Mouse (Mus musculus) kidney, adult 8-10 months (tissue): Measurements from ENCODE around the gene Sec23b.

Experiments
- DNase-seq, 2 experiments: peaks; one replicate each; pipeline ENCODE4 v3.0.0; 2022

Sec23b gene

DNA sequence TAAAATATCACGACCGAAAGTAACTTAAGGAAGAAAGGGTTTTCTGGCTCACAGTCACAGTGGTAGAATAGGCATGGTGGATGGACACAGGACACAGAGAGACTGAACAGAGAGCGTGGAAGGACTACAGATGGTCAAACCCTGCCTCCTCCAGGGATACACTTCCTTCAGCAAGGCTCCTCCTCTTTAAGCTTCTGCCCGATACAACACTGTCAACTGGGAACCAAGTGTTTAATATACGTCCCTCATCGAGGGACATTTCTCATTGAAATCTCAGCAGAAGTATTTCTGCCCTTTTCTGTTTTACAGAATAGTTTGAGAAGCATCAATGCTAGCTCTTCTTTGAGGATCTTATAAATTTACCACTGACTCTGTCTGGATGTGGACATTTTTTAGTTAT lies 57.9 kb downstream of the Sec23b start:
- DNase-seq, result no peak

- DNase-seq, result no peak
Measured at GRCm38 (mm10) chr2:144617074-144617874, 61.2 kb downstream of the Sec23b start.

DNA sequence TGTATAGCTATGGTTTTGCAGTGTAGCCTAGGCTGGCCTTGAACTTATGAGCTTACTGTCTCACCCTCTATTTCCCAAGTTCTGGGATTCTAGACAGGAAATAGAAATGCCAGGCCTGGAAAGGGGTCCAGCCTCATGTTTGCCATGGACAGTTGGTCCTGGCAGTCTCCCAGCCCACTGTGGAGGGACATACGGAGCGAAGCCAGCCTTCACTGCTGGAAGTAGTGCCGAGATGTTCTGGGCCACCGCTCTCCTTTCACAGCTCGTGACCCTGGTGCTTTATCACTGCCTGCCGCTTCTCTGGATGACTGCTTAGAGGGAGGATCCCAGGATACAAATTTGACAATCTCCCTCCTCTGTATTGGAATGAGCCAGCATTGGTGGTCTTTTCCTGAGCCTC lies 65.5 kb downstream of the Sec23b start:
- no peak for DNase-seq

GRCm38 (mm10) chr2:144633551-144633950 lies 77.5 kb downstream of the Sec23b start:
- no peak for DNase-seq

DNA sequence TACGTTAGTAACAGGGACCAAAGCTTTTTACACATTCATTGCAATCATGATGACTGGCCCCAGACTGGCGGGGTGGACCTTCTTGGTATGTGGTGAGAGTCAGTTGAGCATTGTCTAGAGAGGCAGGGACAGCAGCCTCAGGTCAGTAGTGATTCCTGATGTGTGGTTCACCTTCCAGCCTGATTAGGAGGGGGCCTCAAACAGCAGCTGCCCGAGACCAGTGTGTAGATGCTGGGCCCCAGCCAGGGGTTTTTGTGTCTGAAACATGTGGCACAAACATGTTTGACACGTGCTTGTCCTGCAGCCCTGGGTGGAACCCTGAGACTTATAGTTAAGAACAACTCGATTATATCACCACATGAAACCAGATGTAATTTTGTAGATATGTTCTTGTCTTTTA lies 78.2 kb downstream of the Sec23b start:
- no peak for DNase-seq

DNA sequence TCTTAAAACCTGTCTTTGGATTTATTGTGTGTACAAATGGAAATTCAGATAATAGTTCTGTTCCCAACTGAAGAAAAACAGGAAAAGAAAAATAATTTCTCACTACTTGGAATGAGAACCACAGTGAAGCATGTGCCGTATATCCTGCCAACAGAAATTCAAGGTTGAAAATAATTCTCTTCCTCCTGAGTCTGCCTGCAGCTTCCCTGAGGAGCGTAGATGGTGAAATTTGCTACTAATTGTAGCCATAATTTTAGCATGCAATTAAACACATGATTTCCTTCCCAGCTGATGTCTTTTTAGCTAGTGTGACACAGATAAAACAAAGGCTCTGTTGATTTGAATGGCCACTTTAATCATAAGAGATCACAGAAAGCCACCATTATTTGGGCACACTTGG lies 78.7 kb downstream of the Sec23b start:
- no peak for DNase-seq

GRCm38 (mm10) chr2:144635644-144636320 lies 79.8 kb downstream of the Sec23b start:
- peak; percentile 27 to 58 for DNase-seq

GRCm38 (mm10) chr2:144637204-144637603 lies 81.2 kb downstream of the Sec23b start:
- DNase-seq, result peak; percentile 7 to 23

DNA sequence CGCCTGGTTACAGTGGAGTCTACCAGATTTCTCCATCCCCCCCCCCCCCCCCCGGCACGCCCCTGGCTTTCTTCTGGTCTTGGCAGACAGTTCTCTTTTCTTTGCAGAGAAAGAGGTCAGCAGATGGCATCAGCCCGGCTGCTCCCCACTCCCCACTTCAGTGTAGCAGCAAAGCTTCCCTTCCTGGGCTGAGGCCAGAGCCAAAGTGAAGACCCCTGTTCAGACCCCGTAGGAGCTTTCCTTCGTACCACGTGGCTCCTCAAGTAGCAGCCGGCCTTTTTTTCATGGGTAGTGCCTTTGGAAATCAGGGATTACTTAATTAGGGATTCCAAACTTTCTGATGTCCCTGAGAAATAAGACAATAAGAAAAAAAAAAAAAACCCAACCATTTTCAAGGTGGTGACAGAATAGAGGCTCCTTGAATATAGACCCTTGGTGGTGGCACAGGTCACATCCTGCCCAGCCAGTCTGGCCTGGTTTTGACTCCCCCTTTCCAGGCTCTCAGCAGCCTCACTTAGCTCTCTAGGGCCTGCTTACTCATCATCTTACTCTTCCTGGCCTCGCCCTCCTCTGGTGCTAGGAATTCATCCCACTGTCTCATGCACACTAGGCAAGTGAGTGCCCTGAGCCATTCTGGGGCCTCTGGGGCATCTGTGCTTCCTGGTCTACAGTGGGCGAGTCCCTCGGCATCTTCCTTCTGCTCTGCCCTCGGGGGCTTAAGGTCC lies 81.8 kb downstream of the Sec23b start:
- DNase-seq, result no peak

GRCm38 (mm10) chr2:144638719-144639118 lies 82.7 kb downstream of the Sec23b start:
- peak in 1 of 2 experiments; percentile 22 for DNase-seq

- DNase-seq, result no peak
Measured at GRCm38 (mm10) chr2:144640101-144640500, 84.1 kb downstream of the Sec23b start.
